Mouse (Mus musculus) colon, adult 2 months (tissue): Measurements from ENCODE around the gene Sumf2. TPM values are rescaled to one million over a fixed set of nuclear protein-coding genes. Genes with fewer than 3 reads are reported as not detected.

Experiments
- polyA plus RNA-seq: library from polyadenylated mRNA; depleted of rRNA; stranded (reverse); fragments of >200 nt; gene quantifications from 2 replicates; pipeline ENCODE4 v1.2.3, GENCODE M21; 2012; rRNA removed

The Sumf2 gene
- 8.7 and 11.3 TPM in 2 replicates for polyA plus RNA-seq

GRCm38 (mm10) chr5:129846752-129847557 lies at the start of gene Sumf2:
Sumf2 (plus strand) TSS chr5:129846986.

GRCm38 (mm10) chr5:129886911-129887636 lies 40.3 kb downstream of the Sumf2 start, which contains the start of gene Chchd2:
Chchd2 (minus strand) TSS chr5:129887470.

GRCm38 (mm10) chr5:129895198-129896088 lies 48.7 kb downstream of the Sumf2 start, which contains the start of gene Zbed5:
Zbed5 (plus strand) TSS chr5:129895723.

GRCm38 (mm10) chr5:129898449-129898848 lies 51.7 kb downstream of the Sumf2 start, which contains the start of gene Phkg1:
Phkg1 (minus strand) TSS chr5:129898549.

GRCm38 (mm10) chr5:129908242-129908965 lies 61.6 kb downstream of the Sumf2 start, which contains the start of gene Nupr1l:
Nupr1l (plus strand) TSS chr5:129908540.

Other genes starting within 250 kb of the Sumf2 start
- 0.70 and 0.78 TPM in 2 replicates for gene Zfp11, start 176.9 kb upstream of the Sumf2 start, polyA plus RNA-seq
- not detected in 2 replicates for gene Sept14, start 138.5 kb upstream of the Sumf2 start, polyA plus RNA-seq
- 47.1 and 69.6 TPM in 2 replicates for gene Mrps17, start 131.5 kb upstream of the Sumf2 start, polyA plus RNA-seq
- gene Nipsnap2, start 121.9 kb upstream of the Sumf2 start, polyA plus RNA-seq = 40.6 and 48.4 TPM in 2 replicates
- gene Psph, start 59.5 kb upstream of the Sumf2 start, polyA plus RNA-seq = 16.9 and 18.0 TPM in 2 replicates
- 1,442 and 1,554 TPM in 2 replicates for gene Chchd2, start 40.5 kb downstream of the Sumf2 start, polyA plus RNA-seq
- gene Zbed5, start 48.7 kb downstream of the Sumf2 start, polyA plus RNA-seq = 0.35 and 0.58 TPM in 2 replicates
- 0.34 and 0.43 TPM in 2 replicates for gene Phkg1, start 51.6 kb downstream of the Sumf2 start, polyA plus RNA-seq
- gene Nupr1l, start 61.6 kb downstream of the Sumf2 start, polyA plus RNA-seq = 4.9 and 8.1 TPM in 2 replicates
- 10.2 and 10.9 TPM in 2 replicates for gene Vkorc1l1, start 95.0 kb downstream of the Sumf2 start, polyA plus RNA-seq
- gene Gusb, start 156.1 kb downstream of the Sumf2 start, polyA plus RNA-seq = 30.7 and 32.4 TPM in 2 replicates
- 45.4 and 49.1 TPM in 2 replicates for gene Asl, start 182.3 kb downstream of the Sumf2 start, polyA plus RNA-seq
- gene Crcp, start 182.3 kb downstream of the Sumf2 start, polyA plus RNA-seq = 5.7 and 8.9 TPM in 2 replicates
- gene Tpst1, start 226.3 kb downstream of the Sumf2 start, polyA plus RNA-seq = 13.0 and 13.8 TPM in 2 replicates